Mouse (Mus musculus) layer of hippocampus, postnatal 36 days (tissue): ENCODE results near the gene Mblac1. TPM values are rescaled to one million over a fixed set of nuclear protein-coding genes. Genes with fewer than 3 reads are reported as not detected.

Experiments
- DNase-seq, 2 experiments: peaks; one replicate each; pipeline ENCODE4 v3.0.0; 2022
- total RNA-seq, 2 experiments: library from RNA; stranded (reverse); gene quantifications; 2 replicates each; pipeline ENCODE4 v1.2.3; 2021

Mblac1 gene
- total RNA-seq = 1 to 10 TPM; 8.2 to 8.6 TPM

DNA sequence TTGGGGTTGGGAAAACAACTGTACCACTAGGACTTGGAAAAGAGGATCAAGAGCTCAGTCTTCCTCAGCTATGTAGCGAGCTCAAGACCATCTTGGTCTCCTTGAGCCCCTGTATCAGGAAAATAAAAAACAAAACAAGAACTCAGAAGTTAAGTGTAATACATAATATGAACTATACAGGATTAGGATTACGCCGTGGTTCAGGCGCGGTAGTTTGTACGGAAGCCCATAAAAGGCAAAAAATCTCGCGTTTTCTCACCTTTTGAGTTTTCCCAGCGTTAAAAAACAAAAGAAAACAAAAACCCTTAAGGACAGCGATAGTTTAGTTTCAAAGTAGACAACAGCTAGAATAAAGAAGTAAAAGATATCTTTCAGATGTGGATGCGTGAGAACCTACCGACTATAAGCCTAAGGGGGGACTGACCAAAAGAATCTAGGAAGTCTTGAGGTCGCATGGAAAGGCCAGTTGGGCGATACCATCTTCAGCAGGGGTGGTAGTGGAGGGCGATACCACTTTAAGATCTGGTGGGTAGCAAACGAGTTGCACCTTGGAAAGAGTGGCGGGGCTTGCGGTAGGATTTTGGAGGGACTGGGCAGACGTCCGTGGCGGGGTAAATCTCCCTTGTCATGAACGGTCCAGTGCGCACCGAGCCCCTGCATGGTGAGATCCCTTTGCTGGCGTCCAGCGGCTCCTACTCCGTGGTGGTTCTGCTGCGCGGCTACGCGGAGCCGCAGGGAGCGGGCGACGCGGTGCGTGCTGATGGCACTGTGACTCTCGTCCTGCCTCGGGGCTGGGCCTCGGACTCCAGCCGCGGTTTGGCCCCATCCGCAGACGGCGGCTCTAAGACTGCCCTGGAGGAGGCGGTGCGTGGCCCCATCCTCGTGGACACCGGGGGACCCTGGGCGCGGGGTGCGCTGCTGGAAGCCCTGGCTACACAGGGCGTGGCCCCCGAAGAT lies at the start of gene Mblac1:
Mblac1 (plus strand) TSS at position 544 of the 957 bp plus-strand sequence.
- peak; percentile 80 to 83 for DNase-seq

DNA sequence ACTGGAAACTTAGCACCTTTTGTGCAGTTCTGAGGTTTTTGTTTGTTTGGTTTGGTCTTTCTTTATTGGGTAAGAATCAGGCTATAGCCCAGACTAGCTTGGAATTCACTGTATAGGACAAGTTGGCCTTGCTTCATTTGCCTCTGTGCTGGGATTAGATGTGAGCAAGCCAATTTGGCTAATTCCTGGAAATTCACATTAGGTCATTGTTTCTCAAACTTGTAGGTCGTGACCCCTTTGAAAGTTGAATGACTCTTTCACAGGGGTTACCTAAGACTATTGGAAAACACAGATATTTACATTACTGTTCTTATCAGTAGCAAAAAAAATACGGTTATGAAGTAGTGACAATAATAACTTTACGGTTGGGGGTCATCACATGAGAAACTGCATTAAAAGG lies 39.7 kb upstream of the Mblac1 start:
- no peak for DNase-seq

DNA sequence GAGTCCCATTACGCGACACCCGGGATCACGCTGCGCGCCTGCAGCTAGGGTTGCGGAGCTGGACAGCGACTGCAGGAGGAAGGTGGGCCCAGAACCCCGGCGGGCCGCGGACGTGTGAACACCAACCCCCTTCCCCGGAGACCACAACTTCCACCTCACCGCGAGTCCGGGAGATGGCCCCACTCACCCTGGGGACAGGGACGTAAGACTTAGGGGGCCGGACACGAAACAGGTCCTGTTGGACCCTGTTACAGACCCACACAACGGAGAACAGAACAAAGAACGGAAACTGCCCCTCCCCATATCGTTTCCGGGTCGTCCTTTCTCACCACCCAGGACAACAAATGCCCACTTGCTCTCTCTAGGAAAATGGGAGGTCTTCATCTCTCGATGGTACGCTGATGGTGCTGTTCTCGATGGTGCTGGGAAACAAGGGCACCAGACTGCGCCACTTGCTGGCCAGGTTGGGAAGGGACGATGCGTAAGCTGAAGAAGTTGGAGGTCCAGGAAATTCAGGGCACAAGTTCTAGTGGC lies 38.6 kb upstream of the Mblac1 start, which contains the start of gene Zfp113:
Zfp113 (minus strand) TSS at position 302 of the 534 bp plus-strand sequence.
- DNase-seq = peak; percentile 85 to 89

- DNase-seq = no peak
Observed at GRCm38 (mm10) chr5:138160224-138160762, 33.8 kb upstream of the Mblac1 start.

DNA sequence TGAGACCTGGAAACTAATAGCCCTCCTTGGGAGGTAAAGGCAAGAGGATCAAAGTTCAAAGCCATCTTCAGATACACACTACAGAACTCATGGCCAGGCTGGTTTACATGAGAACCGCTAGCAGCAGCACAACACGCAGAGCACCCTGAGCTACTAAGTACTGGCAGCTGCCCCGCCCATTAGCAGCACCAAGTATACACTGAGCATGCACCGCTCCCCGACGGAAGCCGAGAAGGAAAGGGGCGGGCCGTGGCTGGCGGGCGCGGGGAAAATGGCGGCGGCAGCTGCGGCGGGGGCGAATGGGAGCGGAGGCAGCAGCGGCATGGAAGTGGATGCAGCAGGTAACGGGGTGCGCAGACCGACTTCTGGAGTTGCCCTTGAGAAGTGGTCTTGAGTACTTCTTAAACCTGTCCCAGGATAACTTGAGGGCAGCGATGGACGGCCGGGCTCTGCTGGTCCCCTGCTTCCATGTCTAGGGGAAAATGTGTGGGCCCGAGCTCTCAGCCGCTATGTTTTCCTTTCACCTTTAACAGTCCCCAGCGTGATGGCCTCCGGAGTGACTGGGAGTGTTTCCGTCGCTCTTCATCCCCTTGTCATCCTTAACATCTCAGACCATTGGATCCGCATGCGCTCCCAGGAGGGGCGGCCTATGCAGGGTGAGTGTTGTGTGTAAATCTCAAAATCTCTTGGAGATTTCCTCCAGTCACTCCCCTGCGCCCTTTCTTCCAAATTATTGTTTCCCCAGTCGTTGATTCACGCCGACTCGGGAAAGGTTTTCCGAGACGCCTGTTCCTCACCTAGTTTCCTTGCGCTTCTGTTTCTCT lies 33.1 kb upstream of the Mblac1 start, which contains the start of gene Cops6:
Cops6 (plus strand) TSS at position 230 of the 824 bp plus-strand sequence.
- peak; percentile 95 to 97 for DNase-seq

GRCm38 (mm10) chr5:138163046-138163445 lies 31.1 kb upstream of the Mblac1 start:
- DNase-seq = no peak

GRCm38 (mm10) chr5:138163610-138164009 lies 30.5 kb upstream of the Mblac1 start:
- no peak for DNase-seq

DNA sequence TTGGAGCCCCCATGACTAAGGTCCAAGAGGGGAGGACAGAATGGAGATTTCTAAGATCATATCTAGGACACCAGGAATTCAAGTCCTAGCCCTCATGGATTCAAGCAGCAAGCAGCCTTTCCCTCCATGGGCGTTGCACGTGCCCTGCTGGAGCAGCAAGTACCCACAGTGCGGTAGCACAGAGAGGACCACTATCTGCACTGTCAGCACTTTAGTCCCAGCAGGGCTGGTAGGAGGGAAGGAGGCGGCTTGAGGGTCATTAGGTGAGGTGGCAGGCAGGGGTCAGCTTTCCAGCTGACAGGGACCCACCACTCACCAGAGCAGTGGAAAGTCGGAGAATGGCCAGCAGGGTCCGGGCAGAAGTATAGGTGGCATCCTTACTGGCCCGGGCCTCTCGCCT lies 28.5 kb upstream of the Mblac1 start:
- DNase-seq = no peak

DNA sequence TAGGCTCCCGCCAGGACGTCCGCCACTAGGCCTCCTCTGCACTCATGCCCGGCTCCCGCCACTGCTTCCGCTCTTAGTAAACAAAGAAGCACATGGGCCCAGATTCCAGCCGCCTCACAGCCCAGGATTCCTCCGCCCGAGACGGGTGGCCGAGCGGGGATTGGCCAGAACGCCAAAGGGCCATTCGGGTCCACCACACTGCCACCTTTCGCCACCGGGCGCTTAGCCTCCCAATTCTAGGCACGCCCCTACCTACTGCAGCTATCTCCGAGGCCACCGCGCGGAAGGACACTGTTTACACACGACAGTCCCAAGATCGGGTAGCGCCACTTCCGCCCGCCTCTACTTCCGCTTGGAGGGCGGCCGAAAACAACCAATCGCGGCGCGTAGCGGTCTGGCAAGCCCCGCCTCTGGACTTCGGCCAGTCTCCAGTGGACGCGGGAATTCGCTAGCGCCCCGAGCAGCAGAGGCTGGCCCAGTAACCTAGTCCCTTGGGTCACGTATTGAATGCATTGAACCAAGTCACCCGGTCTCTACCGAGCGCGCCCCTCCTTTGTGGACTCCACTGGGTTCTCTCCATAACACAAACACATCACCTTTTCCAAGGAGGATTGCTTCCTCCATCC lies 23.1 kb upstream of the Mblac1 start:
- peak; percentile 94 for DNase-seq

DNA sequence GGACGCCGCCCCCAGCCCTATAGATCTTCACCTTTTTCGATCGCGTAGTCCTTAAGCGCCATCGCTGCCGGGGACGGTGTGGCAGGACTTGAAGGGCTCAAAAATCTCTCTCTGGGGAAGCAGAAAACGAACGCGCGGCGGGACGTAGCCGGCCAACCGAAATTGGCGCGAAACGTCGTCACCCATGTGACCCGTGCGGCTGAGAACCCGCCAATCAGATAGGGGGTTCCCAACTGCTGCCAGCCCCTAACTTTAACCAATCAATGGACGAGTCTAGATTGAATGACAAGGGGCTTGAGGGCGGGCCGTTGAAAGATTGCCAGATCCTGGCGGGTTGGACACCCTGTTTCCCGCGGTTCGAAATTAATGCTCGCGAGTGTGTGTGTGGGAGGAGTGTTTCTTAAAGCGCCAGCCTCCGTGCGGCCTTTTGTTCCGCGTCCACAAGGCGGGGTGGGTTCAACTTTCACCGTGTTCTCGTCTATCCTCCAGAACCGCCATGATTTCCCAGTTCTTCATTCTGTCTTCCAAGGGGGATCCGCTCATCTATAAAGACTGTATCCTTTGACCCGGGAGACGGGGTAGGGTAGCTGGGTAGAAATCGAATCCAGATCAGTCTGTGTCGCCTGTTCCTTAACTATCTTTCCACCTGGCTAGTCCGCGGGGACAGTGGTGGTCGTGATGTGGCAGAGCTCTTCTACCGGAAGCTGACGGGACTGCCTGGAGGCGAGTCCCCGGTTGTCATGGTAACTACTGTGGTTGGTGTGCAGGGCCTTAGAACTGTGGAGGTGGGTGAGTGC lies 22.2 kb upstream of the Mblac1 start, which contains the start of the genes Ap4m1 and Mcm7:
Ap4m1 (plus strand) TSS at position 308 of the 797 bp plus-strand sequence.
Mcm7 (minus strand) TSS at position 728 of the 797 bp plus-strand sequence.
- peak; percentile 98 for DNase-seq

GRCm38 (mm10) chr5:138173217-138173616 lies 20.9 kb upstream of the Mblac1 start:
- no peak for DNase-seq

DNA sequence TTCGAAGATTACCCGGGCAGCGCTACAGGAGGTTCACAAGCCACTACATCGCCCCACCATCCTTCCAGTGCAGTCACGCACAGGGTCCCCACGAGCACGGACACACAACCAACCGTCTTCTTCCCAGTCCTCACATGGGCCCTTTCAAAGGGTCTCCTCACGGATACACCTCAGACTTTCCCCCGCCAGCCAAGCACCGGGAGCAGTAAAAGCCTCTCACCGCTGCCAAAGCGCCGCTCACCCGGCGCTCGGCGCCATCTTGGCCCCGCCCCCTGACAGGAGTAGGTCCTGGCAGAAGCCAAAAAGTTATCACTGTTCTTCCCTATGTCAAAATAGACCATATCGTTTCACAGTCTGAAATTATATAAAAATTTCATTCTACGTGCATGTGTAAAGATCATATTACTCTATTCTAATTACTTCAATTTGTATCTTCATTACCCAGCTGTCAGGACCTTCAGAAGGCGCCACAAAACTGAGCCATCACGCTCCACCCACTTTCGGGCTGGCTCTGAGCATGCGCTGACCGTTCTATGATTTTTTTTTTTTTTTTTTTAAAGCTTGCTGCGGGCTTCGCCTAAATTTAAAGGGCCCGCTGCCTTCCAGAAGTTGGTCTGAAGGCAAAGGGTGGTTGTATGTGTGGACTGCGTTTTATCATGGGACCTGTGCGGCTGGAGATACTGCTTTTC lies 7.0 kb upstream of the Mblac1 start, which contains the start of the genes Taf6 and Cnpy4:
Taf6 (minus strand) TSS at position 502 of the 689 bp plus-strand sequence.
Cnpy4 (plus strand) TSS at position 536 of the 689 bp plus-strand sequence.
- peak; percentile 76 to 80 for DNase-seq

DNA sequence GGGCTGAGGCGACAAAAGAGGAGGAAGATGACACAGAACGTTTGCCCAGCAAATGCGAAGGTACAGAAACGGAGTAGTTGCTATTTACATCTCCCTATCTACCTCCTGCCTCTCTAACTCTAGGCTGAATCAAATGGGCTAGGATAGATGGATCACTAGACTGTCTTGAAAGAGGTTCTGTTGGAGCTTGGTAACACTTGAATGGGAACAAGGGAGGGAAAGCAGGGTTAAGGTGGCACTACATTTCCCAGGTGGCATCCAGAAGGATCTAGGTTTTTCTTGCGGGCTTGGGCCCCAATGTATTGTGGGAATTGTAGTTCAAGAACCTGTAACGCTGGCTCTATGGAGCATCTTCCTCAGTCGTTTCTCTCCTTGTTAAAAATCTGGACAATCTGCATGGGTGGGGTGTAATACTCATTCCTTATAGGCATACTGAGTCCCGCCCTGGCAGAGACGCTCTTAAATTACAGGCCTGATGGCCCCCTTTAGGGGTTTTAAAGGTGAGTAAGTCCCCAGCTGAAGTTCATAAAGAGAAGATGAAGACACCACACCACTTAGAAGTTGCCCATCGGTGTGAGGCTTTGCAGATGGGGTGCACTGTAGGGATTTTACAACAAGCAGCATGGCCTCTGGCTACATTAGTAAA lies 6.3 kb upstream of the Mblac1 start:
- DNase-seq = peak; percentile 67 to 76

DNA sequence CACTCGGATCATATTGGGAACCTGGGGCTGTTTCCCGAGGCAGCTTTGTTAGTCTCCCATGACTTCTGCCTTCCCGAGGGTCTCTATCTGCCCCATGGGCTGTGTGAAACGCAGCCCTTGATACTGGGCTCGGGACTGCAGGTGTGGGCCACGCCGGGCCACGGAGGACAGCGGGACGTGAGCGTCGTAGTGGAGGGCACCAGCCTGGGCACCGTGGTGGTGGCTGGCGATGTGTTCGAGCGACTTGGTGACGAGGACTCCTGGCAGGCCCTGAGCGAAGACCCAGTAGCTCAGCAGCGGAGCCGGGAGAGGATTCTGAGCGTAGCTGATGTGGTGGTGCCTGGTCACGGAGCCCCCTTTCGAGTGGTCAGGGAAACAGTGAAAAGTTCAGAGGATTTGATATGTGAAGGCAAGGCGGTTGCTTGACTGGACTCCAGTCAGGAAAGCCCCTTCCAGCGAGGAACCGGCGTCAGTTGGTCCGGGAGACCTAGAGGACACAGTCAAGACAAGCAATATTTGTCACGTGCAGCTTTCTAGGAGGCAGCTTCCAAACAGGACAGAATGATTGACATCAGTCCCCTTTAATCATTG lies 736 bp downstream of the Mblac1 start:
- DNase-seq = peak; percentile 27 to 34

DNA sequence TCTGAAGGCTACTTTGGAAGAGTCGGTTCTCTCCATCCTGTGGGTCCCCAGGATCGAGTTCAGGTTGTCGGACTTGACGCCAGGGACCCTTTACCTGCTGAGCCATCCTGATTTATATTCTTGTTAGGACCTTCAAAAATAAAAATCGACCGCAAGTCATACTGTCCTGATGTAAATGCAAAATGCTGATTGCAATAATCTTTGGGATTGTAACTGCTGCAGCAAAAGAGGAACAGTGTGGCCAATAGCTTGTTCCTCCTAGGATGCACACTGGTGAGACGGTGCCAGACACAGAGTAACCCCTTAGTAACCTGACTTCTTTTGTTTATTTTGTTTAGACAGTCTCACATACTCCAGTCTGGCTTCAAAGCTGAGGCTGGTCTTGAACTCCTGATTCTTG lies 1.3 kb downstream of the Mblac1 start:
- no peak for DNase-seq

DNA sequence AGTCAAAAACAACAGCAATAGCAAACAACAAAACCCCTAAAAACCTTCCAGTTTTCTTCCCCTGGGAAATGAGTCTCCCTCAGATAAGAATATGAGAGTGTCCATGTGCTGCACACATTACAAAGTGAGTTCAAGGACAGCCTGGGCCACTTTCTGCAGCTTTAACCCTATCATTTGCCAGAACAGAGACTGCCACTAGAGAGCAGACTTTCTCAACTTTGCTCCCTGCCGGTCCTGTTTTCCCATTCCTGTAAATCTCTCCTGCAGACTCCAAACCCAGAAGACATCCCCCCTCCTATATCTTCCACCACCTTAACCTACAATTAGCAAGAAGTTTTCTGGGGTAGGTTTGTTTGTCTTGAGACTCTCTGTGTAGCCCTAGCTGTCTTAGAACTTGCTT lies 5.5 kb downstream of the Mblac1 start:
- DNase-seq = no peak

DNA sequence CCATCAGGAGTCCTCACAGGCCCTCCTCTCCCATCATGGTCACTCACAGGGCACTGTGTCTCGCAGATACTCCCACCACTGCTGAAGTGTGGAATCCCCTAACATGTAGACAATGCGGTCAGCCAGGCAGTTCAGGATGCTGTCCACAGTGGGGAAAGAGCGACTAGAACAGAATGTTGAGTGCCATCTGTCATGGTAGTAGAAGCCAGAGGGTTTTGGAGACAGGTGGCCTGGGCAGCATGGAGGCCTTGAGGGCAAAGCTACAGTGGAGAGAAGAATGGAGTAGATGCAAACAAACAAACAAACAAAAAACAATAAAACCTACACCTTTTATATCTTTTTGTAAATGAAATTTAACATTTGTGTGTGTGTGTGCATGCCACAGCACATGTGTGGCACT lies 8.0 kb downstream of the Mblac1 start:
- DNase-seq = no peak

DNA sequence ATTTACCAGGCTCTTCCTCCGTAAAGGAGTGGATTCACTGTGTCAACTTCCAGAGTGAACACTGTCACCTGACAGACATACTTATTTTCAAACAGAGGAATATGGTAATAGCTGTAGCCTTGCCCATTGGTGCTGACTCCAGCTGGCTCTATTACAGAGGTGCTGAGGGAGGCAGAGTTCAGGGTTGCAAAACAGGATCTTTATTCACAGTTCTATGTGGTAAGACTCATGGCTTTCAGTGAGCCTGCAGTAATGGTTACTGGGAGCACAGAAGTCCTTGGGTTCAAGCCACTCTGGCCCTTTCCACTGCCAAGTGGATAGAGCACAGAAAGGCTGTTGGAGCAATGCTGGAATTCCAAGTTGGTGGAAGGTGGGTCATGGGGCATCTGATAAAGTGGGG lies 13.1 kb downstream of the Mblac1 start:
- DNase-seq = no peak

DNA sequence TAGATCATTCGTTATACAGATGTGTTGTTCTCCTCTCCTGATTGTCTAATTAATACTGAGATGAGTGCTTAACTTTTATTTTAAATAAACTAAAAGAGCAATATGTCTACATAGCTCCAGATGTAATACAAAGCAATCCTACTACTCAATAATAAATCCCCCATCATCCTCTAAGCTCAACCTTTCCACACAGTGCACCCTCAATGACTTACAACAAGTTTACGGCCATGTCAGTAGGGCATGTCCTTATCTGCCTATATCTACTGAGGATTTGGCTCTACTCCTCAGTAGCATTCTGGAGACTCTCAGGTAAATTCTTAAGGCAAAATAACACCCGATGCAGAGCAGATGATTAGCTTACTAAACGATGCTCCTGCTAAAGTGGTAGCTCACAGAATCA lies 13.8 kb downstream of the Mblac1 start:
- no peak for DNase-seq
